Mouse (Mus musculus): ENCODE results near the gene Immp2l. TPM values are rescaled to one million over a fixed set of nuclear protein-coding genes. Genes with fewer than 3 reads are reported as not detected.

The Immp2l gene
- polyA plus RNA-seq, 1 experiment from 2014 or later, result 7.4 TPM

- WGBS, result 83% methylated on average over 5 of the region's 5 CpGs
- Histone ChIP-seq H3K27ac (ENCODE audit: low read depth, low read length) (no peak overlapping the region), H3K4me1 (ENCODE audit: control insufficient read depth, insufficient read depth, low read length) (no peaks in the 10 kb centered on the region), H3K4me3 (ENCODE audit: low read length) (no peak overlapping the region), H3K36me3 (ENCODE audit: control insufficient read depth, insufficient read depth, low read length) (no peaks in the 10 kb centered on the region), H3K27me3 (ENCODE audit: control insufficient read depth, insufficient read depth, low read length) (no peaks in the 10 kb centered on the region), H3K9ac (ENCODE audit: low read depth, low read length) (no peak overlapping the region), H3K4me2 (replicated peaks; ENCODE audit: low read depth, low read length) (no peak overlapping the region), H3K9me3 (ENCODE audit: control insufficient read depth, low read length) (no peaks in the 10 kb centered on the region)
- no peak for ATAC-seq (ENCODE audit: low FRiP score, low TSS enrichment)
Measured at GRCm38 (mm10) chr12:41039834-41040233, 15.9 kb downstream of the Immp2l start.

GRCm38 (mm10) chr12:41041737-41042136 lies 17.8 kb downstream of the Immp2l start:
- Histone ChIP-seq H3K27me3 (ENCODE audit: control insufficient read depth, insufficient read depth, low read length) (no peaks in the 10 kb centered on the region), H3K4me1 (ENCODE audit: control insufficient read depth, insufficient read depth, low read length) (no peaks in the 10 kb centered on the region), H3K36me3 (ENCODE audit: control insufficient read depth, insufficient read depth, low read length) (no peaks in the 10 kb centered on the region), H3K27ac (ENCODE audit: low read depth, low read length) (no peak overlapping the region), H3K4me3 (ENCODE audit: low read length) (no peak overlapping the region), H3K9ac (ENCODE audit: low read depth, low read length) (no peak overlapping the region), H3K4me2 (replicated peaks; ENCODE audit: low read depth, low read length) (no peak overlapping the region), H3K9me3 (ENCODE audit: control insufficient read depth, low read length) (no peaks in the 10 kb centered on the region)
- 75% methylated on average over 2 of the region's 2 CpGs for WGBS
- no peak for ATAC-seq (ENCODE audit: low FRiP score, low TSS enrichment)

GRCm38 (mm10) chr12:41044493-41045132 lies 20.7 kb downstream of the Immp2l start:
- ATAC-seq (ENCODE audit: low FRiP score, low TSS enrichment), result no peak
- Histone ChIP-seq H3K27me3 (ENCODE audit: control insufficient read depth, insufficient read depth, low read length) (no peaks in the 10 kb centered on the region), H3K36me3 (ENCODE audit: control insufficient read depth, insufficient read depth, low read length) (no peaks in the 10 kb centered on the region), H3K27ac (ENCODE audit: low read depth, low read length) (no peak overlapping the region), H3K4me1 (ENCODE audit: control insufficient read depth, insufficient read depth, low read length) (no peaks in the 10 kb centered on the region), H3K4me2 (replicated peaks; ENCODE audit: low read depth, low read length) (no peak overlapping the region), H3K9me3 (ENCODE audit: control insufficient read depth, low read length) (no peaks in the 10 kb centered on the region), H3K4me3 (ENCODE audit: low read length) (no peak overlapping the region), H3K9ac (ENCODE audit: low read depth, low read length) (no peak overlapping the region)
- WGBS, result 75% methylated on average over 12 of the region's 12 CpGs

- Histone ChIP-seq H3K9me3 (ENCODE audit: control insufficient read depth, low read length) (no peaks in the 10 kb centered on the region), H3K36me3 (ENCODE audit: control insufficient read depth, insufficient read depth, low read length) (no peaks in the 10 kb centered on the region), H3K9ac (ENCODE audit: low read depth, low read length) (no peak overlapping the region), H3K27me3 (ENCODE audit: control insufficient read depth, insufficient read depth, low read length) (no peaks in the 10 kb centered on the region), H3K4me3 (ENCODE audit: low read length) (no peak overlapping the region), H3K4me1 (ENCODE audit: control insufficient read depth, insufficient read depth, low read length) (no peaks in the 10 kb centered on the region), H3K27ac (ENCODE audit: low read depth, low read length) (no peak overlapping the region), H3K4me2 (replicated peaks; ENCODE audit: low read depth, low read length) (no peak overlapping the region)
- no peak for ATAC-seq (ENCODE audit: low FRiP score, low TSS enrichment)
- 88% methylated on average over 12 of the region's 12 CpGs for WGBS
Measured at GRCm38 (mm10) chr12:41047085-41047766, 23.3 kb downstream of the Immp2l start.

- H3K4me3 ChIP-seq (ENCODE audit: low read length), result no peak overlapping the region
- H3K9me3 ChIP-seq (ENCODE audit: control insufficient read depth, low read length), result no peaks in the 10 kb centered on the region
- H3K4me2 ChIP-seq (replicated peaks; ENCODE audit: low read depth, low read length), result no peak overlapping the region
- no peaks in the 10 kb centered on the region for H3K27me3 ChIP-seq (ENCODE audit: control insufficient read depth, insufficient read depth, low read length)
- no peak overlapping the region for H3K27ac ChIP-seq (ENCODE audit: low read depth, low read length)
- H3K36me3 ChIP-seq (ENCODE audit: control insufficient read depth, insufficient read depth, low read length), result no peaks in the 10 kb centered on the region
- ATAC-seq (ENCODE audit: low FRiP score, low TSS enrichment), result no peak
- no peaks in the 10 kb centered on the region for H3K4me1 ChIP-seq (ENCODE audit: control insufficient read depth, insufficient read depth, low read length)
- 77% methylated on average over 5 of the region's 5 CpGs for WGBS
- H3K9ac ChIP-seq (ENCODE audit: low read depth, low read length), result no peak overlapping the region
Measured at GRCm38 (mm10) chr12:41050945-41051344, 27.1 kb downstream of the Immp2l start.

- H3K36me3 ChIP-seq (ENCODE audit: control insufficient read depth, insufficient read depth, low read length), result no peaks in the 10 kb centered on the region
- no peak for ATAC-seq (ENCODE audit: low FRiP score, low TSS enrichment)
- no peak overlapping the region for H3K4me3 ChIP-seq (ENCODE audit: low read length)
- no peaks in the 10 kb centered on the region for H3K27me3 ChIP-seq (ENCODE audit: control insufficient read depth, insufficient read depth, low read length)
- no peak overlapping the region for H3K4me2 ChIP-seq (replicated peaks; ENCODE audit: low read depth, low read length)
- H3K4me1 ChIP-seq (ENCODE audit: control insufficient read depth, insufficient read depth, low read length), result no peaks in the 10 kb centered on the region
- H3K27ac ChIP-seq (ENCODE audit: low read depth, low read length), result no peak overlapping the region
- H3K9me3 ChIP-seq (ENCODE audit: control insufficient read depth, low read length), result no peaks in the 10 kb centered on the region
- no peak overlapping the region for H3K9ac ChIP-seq (ENCODE audit: low read depth, low read length)
- 70% methylated on average over 3 of the region's 3 CpGs for WGBS
Measured at GRCm38 (mm10) chr12:41052897-41053296, 29.0 kb downstream of the Immp2l start.

GRCm38 (mm10) chr12:41054006-41054791 lies 30.3 kb downstream of the Immp2l start:
- 88% methylated on average over 11 of the region's 11 CpGs for WGBS
- ATAC-seq (ENCODE audit: low FRiP score, low TSS enrichment), result no peak

GRCm38 (mm10) chr12:41055941-41056340 lies 32.1 kb downstream of the Immp2l start:
- Histone ChIP-seq H3K27me3 (ENCODE audit: control insufficient read depth, insufficient read depth, low read length) (no peaks in the 10 kb centered on the region), H3K4me3 (ENCODE audit: low read length) (no peak overlapping the region), H3K9me3 (ENCODE audit: control insufficient read depth, low read length) (no peaks in the 10 kb centered on the region), H3K27ac (ENCODE audit: low read depth, low read length) (no peak overlapping the region), H3K4me1 (ENCODE audit: control insufficient read depth, insufficient read depth, low read length) (no peaks in the 10 kb centered on the region), H3K4me2 (replicated peaks; ENCODE audit: low read depth, low read length) (no peak overlapping the region), H3K9ac (ENCODE audit: low read depth, low read length) (no peak overlapping the region), H3K36me3 (ENCODE audit: control insufficient read depth, insufficient read depth, low read length) (no peaks in the 10 kb centered on the region)
- no peak for ATAC-seq (ENCODE audit: low FRiP score, low TSS enrichment)

More at GRCm38 (mm10) chr12:41054006-41054791, 30.3 kb downstream of the Immp2l start:
- no peaks in the 10 kb centered on the region for H3K4me1 ChIP-seq (ENCODE audit: control insufficient read depth, insufficient read depth, low read length)
- H3K27ac ChIP-seq (ENCODE audit: low read depth, low read length), result no peak overlapping the region
- no peak overlapping the region for H3K9ac ChIP-seq (ENCODE audit: low read depth, low read length)
- no peak overlapping the region for H3K4me2 ChIP-seq (replicated peaks; ENCODE audit: low read depth, low read length)
- H3K9me3 ChIP-seq (ENCODE audit: control insufficient read depth, low read length), result no peaks in the 10 kb centered on the region
- H3K4me3 ChIP-seq (ENCODE audit: low read length), result no peak overlapping the region
- no peaks in the 10 kb centered on the region for H3K27me3 ChIP-seq (ENCODE audit: control insufficient read depth, insufficient read depth, low read length)
- H3K36me3 ChIP-seq (ENCODE audit: control insufficient read depth, insufficient read depth, low read length), result no peaks in the 10 kb centered on the region

GRCm38 (mm10) chr12:41063281-41063680 lies 39.4 kb downstream of the Immp2l start:
- H3K27me3 ChIP-seq (ENCODE audit: control insufficient read depth, insufficient read depth, low read length), result no peaks in the 10 kb centered on the region
- H3K36me3 ChIP-seq (ENCODE audit: control insufficient read depth, insufficient read depth, low read length), result no peaks in the 10 kb centered on the region
- no peak overlapping the region for H3K4me3 ChIP-seq (ENCODE audit: low read length)
- H3K9me3 ChIP-seq (ENCODE audit: control insufficient read depth, low read length), result no peaks in the 10 kb centered on the region
- no peak overlapping the region for H3K27ac ChIP-seq (ENCODE audit: low read depth, low read length)
- no peak overlapping the region for H3K4me2 ChIP-seq (replicated peaks; ENCODE audit: low read depth, low read length)
- no peak for ATAC-seq (ENCODE audit: low FRiP score, low TSS enrichment)
- no peaks in the 10 kb centered on the region for H3K4me1 ChIP-seq (ENCODE audit: control insufficient read depth, insufficient read depth, low read length)
- H3K9ac ChIP-seq (ENCODE audit: low read depth, low read length), result no peak overlapping the region
- WGBS, result 75% methylated on average over 3 of the region's 3 CpGs
